Mouse (Mus musculus): Measurements from ENCODE around the gene Gimap7. TPM values are rescaled to one million over a fixed set of nuclear protein-coding genes. Genes with fewer than 3 reads are reported as not detected.
"Not testable (repeated sequence)": the region's sequence is repeated elsewhere in the genome, so short reads cannot be mapped to it uniquely, and the experiment has no call there.

Gene Gimap7
- polyA plus RNA-seq, 1 experiment from 2014 or later: 0.59 TPM

GRCm38 (mm10) chr6:48682271-48682670 is 36.1 kb upstream of the Gimap7 start:
- DNase-seq: peak; percentile 5
- no peak for TF ChIP-seq EP300 (IDR thresholded peaks at IDR 0.05; ENCODE audit: low read depth)
- no peak for TF ChIP-seq CTCF (IDR thresholded peaks at IDR 0.05; ENCODE audit: low read depth)
- no peak overlapping the region for H3K4me2 ChIP-seq (ENCODE audit: low read depth, low read length)
- H3K4me3 ChIP-seq (ENCODE audit: low read depth, low read length): no peak overlapping the region
- no peak for ATAC-seq
- H3K36me3 ChIP-seq (replicated peaks; ENCODE audit: insufficient read depth, low read length): no peaks in the 10 kb centered on the region; the same call in 1 of the 2 replicates
- peak overlapping the region; percentile 55; the same call in 1 of the 2 replicates for H3K27ac ChIP-seq (ENCODE audit: low read depth)
- no peaks in the 10 kb centered on the region for H3K9me3 ChIP-seq (ENCODE audit: low read length)
- WGBS (ENCODE audit: insufficient replicate concordance): 54% methylated on average over 4 of the region's 4 CpGs
- H3K9ac ChIP-seq (replicated peaks): no peak overlapping the region
- no peaks in the 10 kb centered on the region for H3K27me3 ChIP-seq (ENCODE audit: insufficient read depth, low read length)
- H3K4me1 ChIP-seq (ENCODE audit: insufficient read depth): peaks cover 14% of the 10 kb centered on the region

GRCm38 (mm10) chr6:48683263-48683821 is 35.1 kb upstream of the Gimap7 start:
- peak; percentile 7 for DNase-seq
- H3K36me3 ChIP-seq (replicated peaks; ENCODE audit: insufficient read depth, low read length); H3K4me2 ChIP-seq (ENCODE audit: low read depth, low read length); H3K9ac ChIP-seq (replicated peaks); H3K27ac ChIP-seq (ENCODE audit: low read depth); H3K4me3 ChIP-seq (ENCODE audit: low read depth, low read length); H3K4me1 ChIP-seq (ENCODE audit: insufficient read depth); H3K27me3 ChIP-seq (ENCODE audit: insufficient read depth, low read length); H3K9me3 ChIP-seq (ENCODE audit: low read length); ATAC-seq: not testable (repeated sequence)
- 90% methylated on average over 3 of the region's 4 CpGs for WGBS (ENCODE audit: insufficient replicate concordance)

DNA sequence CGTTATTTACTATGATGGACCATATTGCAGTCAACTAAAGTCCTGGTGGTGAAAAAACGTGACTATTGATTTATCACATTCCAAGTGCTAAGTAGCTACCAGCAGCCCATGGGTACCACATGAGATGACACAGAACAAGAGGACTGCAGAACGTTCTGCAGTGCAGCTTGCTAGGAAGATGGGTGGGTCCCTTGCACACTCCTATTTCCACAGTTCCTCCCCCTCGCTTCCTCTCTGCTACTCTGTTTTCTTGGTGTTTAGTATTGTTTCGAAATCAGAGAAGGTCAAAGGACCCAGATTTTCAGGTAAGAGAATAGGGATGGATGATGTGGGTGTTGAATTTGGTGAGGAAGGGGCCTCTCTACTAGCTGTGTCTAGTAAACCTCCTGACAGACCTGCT is 34.1 kb upstream of the Gimap7 start, which contains the start of gene Gimap4:
Gimap4 (plus strand) TSS at position 231 of the 400 bp plus-strand sequence.
- 25% methylated on average over 5 of the region's 5 CpGs for WGBS (ENCODE audit: insufficient replicate concordance)
- Histone ChIP-seq H3K9ac (replicated peaks) (no peak within 1 kb of the TSS), H3K4me1 (ENCODE audit: insufficient read depth) (0 out of 2 replicates have a peak, but pooled peaks cover 7% of the 10 kb centered on the region), H3K27ac (ENCODE audit: low read depth) (peak within 1 kb of the TSS; percentile 51; the same call in 1 of the 2 replicates), H3K9me3 (ENCODE audit: low read length) (no peaks in the 10 kb centered on the region), H3K27me3 (ENCODE audit: insufficient read depth, low read length) (no peaks in the 10 kb centered on the region), H3K4me2 (ENCODE audit: low read depth, low read length) (0 out of 2 replicates have a peak within 1 kb of the TSS, but pooled peaks have one; percentile 0), H3K36me3 (replicated peaks; ENCODE audit: insufficient read depth, low read length) (no peaks in the 10 kb centered on the region), H3K4me3 (ENCODE audit: low read depth, low read length) (no peak within 1 kb of the TSS)
- TF ChIP-seq EP300 (IDR thresholded peaks at IDR 0.05; ENCODE audit: low read depth) (no peak), CTCF (IDR thresholded peaks at IDR 0.05; ENCODE audit: low read depth) (no peak)
- ATAC-seq: no peak
- peak; percentile 11 for DNase-seq

GRCm38 (mm10) chr6:48684806-48685205 is 33.6 kb upstream of the Gimap7 start:
- no peak for ATAC-seq
- H3K9me3 ChIP-seq (ENCODE audit: low read length): no peaks in the 10 kb centered on the region
- no peak overlapping the region for H3K4me3 ChIP-seq (ENCODE audit: low read depth, low read length)
- DNase-seq: peak; percentile 10
- no peak overlapping the region for H3K9ac ChIP-seq (replicated peaks)
- H3K4me1 ChIP-seq (ENCODE audit: insufficient read depth): 0 out of 2 replicates have a peak, but pooled peaks cover 7% of the 10 kb centered on the region
- WGBS (ENCODE audit: insufficient replicate concordance): 58% methylated on average over 4 of the region's 4 CpGs
- H3K27ac ChIP-seq (ENCODE audit: low read depth): peak overlapping the region; percentile 51; the same call in 1 of the 2 replicates
- no peaks in the 10 kb centered on the region for H3K36me3 ChIP-seq (replicated peaks; ENCODE audit: insufficient read depth, low read length)
- TF ChIP-seq CTCF (IDR thresholded peaks at IDR 0.05; ENCODE audit: low read depth) (0 out of 2 replicates have a peak, but pooled peaks have one; percentile 9), EP300 (IDR thresholded peaks at IDR 0.05; ENCODE audit: low read depth) (no peak)
- H3K27me3 ChIP-seq (ENCODE audit: insufficient read depth, low read length): no peaks in the 10 kb centered on the region
- H3K4me2 ChIP-seq (ENCODE audit: low read depth, low read length): 0 out of 2 replicates have a peak overlapping the region, but pooled peaks have one; percentile 0

- WGBS (ENCODE audit: insufficient replicate concordance): 62% methylated on average over 2 of the region's 2 CpGs
- peak; percentile 1 for DNase-seq
- H3K27me3 ChIP-seq (ENCODE audit: insufficient read depth, low read length): no peaks in the 10 kb centered on the region
- H3K4me3 ChIP-seq (ENCODE audit: low read depth, low read length): no peak overlapping the region
- ATAC-seq: no peak
- H3K4me1 ChIP-seq (ENCODE audit: insufficient read depth): 0 out of 2 replicates have a peak, but pooled peaks cover 7% of the 10 kb centered on the region
- peak overlapping the region; percentile 51; the same call in 1 of the 2 replicates for H3K27ac ChIP-seq (ENCODE audit: low read depth)
- H3K9ac ChIP-seq (replicated peaks): no peak overlapping the region
- no peaks in the 10 kb centered on the region for H3K36me3 ChIP-seq (replicated peaks; ENCODE audit: insufficient read depth, low read length)
- 0 out of 2 replicates have a peak overlapping the region, but pooled peaks have one; percentile 0 for H3K4me2 ChIP-seq (ENCODE audit: low read depth, low read length)
- no peak for TF ChIP-seq EP300 (IDR thresholded peaks at IDR 0.05; ENCODE audit: low read depth)
- no peak for TF ChIP-seq CTCF (IDR thresholded peaks at IDR 0.05; ENCODE audit: low read depth)
- H3K9me3 ChIP-seq (ENCODE audit: low read length): no peaks in the 10 kb centered on the region
These were observed 33.2 kb upstream of the Gimap7 start for GRCm38 (mm10) chr6:48685251-48685650.

DNA sequence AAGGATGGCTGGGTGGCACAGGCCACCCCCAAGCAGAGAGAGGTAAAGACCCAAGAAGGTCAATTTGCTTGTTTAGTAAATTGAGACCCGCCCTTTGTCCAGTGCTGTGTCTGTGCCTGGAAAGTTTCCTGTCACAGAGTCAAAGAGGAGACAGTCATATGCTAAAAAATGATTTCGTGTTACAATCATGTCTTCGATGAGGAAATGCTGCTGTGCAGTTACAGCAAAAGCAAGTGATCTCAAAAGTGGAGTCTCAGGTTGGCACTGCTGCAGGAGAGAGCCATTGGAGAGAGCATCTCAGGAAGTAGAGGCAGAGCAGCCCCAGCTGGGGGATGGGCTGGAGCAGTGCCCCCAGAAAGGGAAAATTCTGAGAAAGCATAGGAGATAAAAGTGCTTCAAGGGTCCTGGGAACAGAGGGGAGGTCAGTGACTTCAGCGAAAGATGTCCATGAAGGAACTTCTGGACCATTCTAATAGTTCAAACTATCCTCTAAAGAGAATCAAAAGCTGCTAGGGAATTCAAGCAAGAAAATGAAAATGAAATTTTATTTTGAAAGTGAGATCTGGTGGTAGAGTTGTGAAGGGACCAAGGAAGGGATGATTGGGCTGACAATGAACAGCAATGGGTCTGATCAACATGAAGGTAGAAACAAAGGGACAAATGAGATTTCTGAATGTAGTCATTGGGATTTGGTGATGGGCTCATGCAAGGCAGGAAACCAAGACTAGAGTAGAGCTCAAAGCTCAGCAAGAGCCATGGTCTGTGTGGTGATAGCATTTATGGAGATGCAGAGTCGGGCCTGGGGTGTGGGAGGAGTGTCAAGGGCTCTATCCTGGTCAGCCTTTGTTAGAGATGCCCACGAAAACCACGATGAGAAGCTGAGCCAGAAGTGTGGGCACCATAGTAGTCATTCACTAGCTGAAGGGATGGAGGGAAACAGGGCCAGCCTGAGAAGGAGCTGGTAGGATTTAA is 32.4 kb upstream of the Gimap7 start:
- Histone ChIP-seq H3K9ac (replicated peaks) (no peak overlapping the region), H3K36me3 (replicated peaks; ENCODE audit: insufficient read depth, low read length) (no peaks in the 10 kb centered on the region), H3K27me3 (ENCODE audit: insufficient read depth, low read length) (no peaks in the 10 kb centered on the region), H3K4me1 (ENCODE audit: insufficient read depth) (0 out of 2 replicates have a peak, but pooled peaks cover 7% of the 10 kb centered on the region), H3K9me3 (ENCODE audit: low read length) (no peaks in the 10 kb centered on the region), H3K4me3 (ENCODE audit: low read depth, low read length) (no peak overlapping the region), H3K4me2 (ENCODE audit: low read depth, low read length) (0 out of 2 replicates have a peak overlapping the region, but pooled peaks have one; percentile 0), H3K27ac (ENCODE audit: low read depth) (peak overlapping the region; percentile 51; the same call in 1 of the 2 replicates)
- TF ChIP-seq CTCF (IDR thresholded peaks at IDR 0.05; ENCODE audit: low read depth): no peak
- no peak for TF ChIP-seq EP300 (IDR thresholded peaks at IDR 0.05; ENCODE audit: low read depth)
- DNase-seq (peak; percentile 8), ATAC-seq (no peak)
- WGBS (ENCODE audit: insufficient replicate concordance): 56% methylated on average over 7 of the region's 7 CpGs
